Mouse (Mus musculus): Measurements from ENCODE around the gene Zranb1. TPM values are rescaled to one million over a fixed set of nuclear protein-coding genes. Genes with fewer than 3 reads are reported as not detected.
A peak's percentile ranks its signal among the peaks of the same experiment; 100 is the strongest.

The Zranb1 gene
- total RNA-seq (2021), result 10 to 100 TPM; 47.0 to 54.5 TPM
- long read RNA-seq, experiment 1, full-length matches to known transcripts, result 22 of 40 reads
- long read RNA-seq, experiment 1, partial matches to known transcripts, result 3 of 40 reads
- long read RNA-seq, experiment 1, other reads (novel, unspliced or antisense), result 15 of 40 reads
- long read RNA-seq, experiment 2, full-length matches to known transcripts, result 32 of 50 reads
- long read RNA-seq, experiment 2, partial matches to known transcripts, result 6 of 50 reads
- long read RNA-seq, experiment 2, other reads (novel, unspliced or antisense), result 12 of 50 reads

- peak within 1 kb of the TSS; percentile 95 for H3K4me3 ChIP-seq
- peak within 1 kb of the TSS; percentile 99 for H3K27ac ChIP-seq
- TF ChIP-seq CTCF (IDR thresholded peaks at IDR 0.05), result no peak
- intact Hi-C loops (cut with DNase I), result loop anchor here (2.0 kb wide), 1 partner anchor 66 kb away; no protein-coding TSS in a partner anchor
- peak; percentile 99 for DNase-seq
Observed at GRCm38 (mm10) chr7:132930850-132931559, at the start of gene Zranb1. Zranb1 (plus strand) TSS chr7:132931142.

- peak; percentile 47 for TF ChIP-seq CTCF (IDR thresholded peaks at IDR 0.05)
- Histone ChIP-seq H3K27ac (no peak overlapping the region), H3K4me3 (no peak overlapping the region)
- intact Hi-C loops (cut with DNase I), result no loop called here
- no peak for DNase-seq
Observed at GRCm38 (mm10) chr7:132882343-132882742, 48.6 kb upstream of the Zranb1 start.

GRCm38 (mm10) chr7:132884031-132884430, 46.9 kb upstream of the Zranb1 start:
- Histone ChIP-seq H3K4me3 (no peak overlapping the region), H3K27ac (no peak overlapping the region)
- intact Hi-C loops (cut with DNase I), result no loop called here
- TF ChIP-seq CTCF (IDR thresholded peaks at IDR 0.05), result peak; percentile 46
- no peak for DNase-seq

- H3K4me3 ChIP-seq, result no peak overlapping the region
- no peak for DNase-seq
- intact Hi-C loops (cut with DNase I), result no loop called here
- H3K27ac ChIP-seq, result no peak overlapping the region
- no peak for TF ChIP-seq CTCF (IDR thresholded peaks at IDR 0.05)
Observed at GRCm38 (mm10) chr7:132887019-132887804, 43.7 kb upstream of the Zranb1 start.

GRCm38 (mm10) chr7:132888052-132888451, 42.9 kb upstream of the Zranb1 start:
- no peak for TF ChIP-seq CTCF (IDR thresholded peaks at IDR 0.05)
- no peak for DNase-seq
- intact Hi-C loops (cut with DNase I), result no loop called here
- H3K4me3 ChIP-seq, result no peak overlapping the region
- H3K27ac ChIP-seq, result no peak overlapping the region

GRCm38 (mm10) chr7:132888518-132889249, 42.3 kb upstream of the Zranb1 start:
- no peak for DNase-seq
- intact Hi-C loops (cut with DNase I), result no loop called here
- Histone ChIP-seq H3K27ac (peak overlapping the region; percentile 31; the same call in 1 of the 2 replicates), H3K4me3 (no peak overlapping the region)
- TF ChIP-seq CTCF (IDR thresholded peaks at IDR 0.05), result no peak

GRCm38 (mm10) chr7:132889691-132890090, 41.3 kb upstream of the Zranb1 start:
- intact Hi-C loops (cut with DNase I), result loop anchor here (5.0 kb wide), 2 partner anchors 38 to 72 kb away; no protein-coding TSS in a partner anchor
- TF ChIP-seq CTCF (IDR thresholded peaks at IDR 0.05), result no peak
- no peak for DNase-seq
- Histone ChIP-seq H3K27ac (peak overlapping the region; percentile 20; the same call in 1 of the 2 replicates), H3K4me3 (no peak overlapping the region)

GRCm38 (mm10) chr7:132890201-132890600, 40.7 kb upstream of the Zranb1 start:
- Histone ChIP-seq H3K27ac (no peak overlapping the region), H3K4me3 (no peak overlapping the region)
- no peak for DNase-seq
- TF ChIP-seq CTCF (IDR thresholded peaks at IDR 0.05), result no peak
- intact Hi-C loops (cut with DNase I), result loop anchor here (5.0 kb wide), 2 partner anchors 37 to 73 kb away; no protein-coding TSS in a partner anchor

- Histone ChIP-seq H3K4me3 (no peak overlapping the region), H3K27ac (peak overlapping the region; percentile 16; the same call in 1 of the 2 replicates)
- intact Hi-C loops (cut with DNase I), result loop anchor here (5.0 kb wide), 2 partner anchors 36 to 74 kb away; no protein-coding TSS in a partner anchor
- TF ChIP-seq CTCF (IDR thresholded peaks at IDR 0.05), result no peak
- no peak for DNase-seq
Observed at GRCm38 (mm10) chr7:132891561-132892310, 39.2 kb upstream of the Zranb1 start.

GRCm38 (mm10) chr7:132892311-132892661, 38.7 kb upstream of the Zranb1 start:
- no peak overlapping the region for H3K4me3 ChIP-seq
- H3K27ac ChIP-seq, result 0 out of 2 replicates have a peak overlapping the region, but pooled peaks have one; percentile 16
- TF ChIP-seq CTCF (IDR thresholded peaks at IDR 0.05), result no peak
- intact Hi-C loops (cut with DNase I), result loop anchor here (5.0 kb wide), 2 partner anchors 35 to 75 kb away; no protein-coding TSS in a partner anchor
- no peak for DNase-seq

- TF ChIP-seq CTCF (IDR thresholded peaks at IDR 0.05), result no peak
- no peak for DNase-seq
- intact Hi-C loops (cut with DNase I), result loop anchor here (5.0 kb wide), 2 partner anchors 34 to 76 kb away; no protein-coding TSS in a partner anchor
- Histone ChIP-seq H3K4me3 (no peak overlapping the region), H3K27ac (no peak overlapping the region)
Observed at GRCm38 (mm10) chr7:132892806-132893205, 38.1 kb upstream of the Zranb1 start.

Measured in gastrocnemius, adult 2 months (tissue).